Mouse (Mus musculus): ENCODE measurements at regions not wholly inside any gene's neighbourhood (a gene's known extent, or its start where the extent isn't known, plus 50 kb on each side); places are given as distances from the start of the nearest gene placed in this dataset.
A peak's percentile ranks its signal among the peaks of the same experiment; 100 is the strongest.

GRCm38 (mm10) chr1:193541934-193542580, 172.0 kb upstream of the Camk1g start:
- Histone ChIP-seq H3K36me3 (ENCODE audit: control insufficient read depth, insufficient read depth, low read length) (no peaks in the 10 kb centered on the region), H3K9me3 (ENCODE audit: control insufficient read depth, low read length) (no peaks in the 10 kb centered on the region), H3K9ac (ENCODE audit: low read length) (no peak overlapping the region), H3K4me3 (ENCODE audit: low read depth, low read length) (no peak overlapping the region), H3K27ac (replicated peaks; ENCODE audit: low read depth, low read length) (no peak overlapping the region), H3K27me3 (ENCODE audit: control insufficient read depth, insufficient read depth, low read length) (no peaks in the 10 kb centered on the region), H3K4me2 (ENCODE audit: low read depth, severe bottlenecking) (no peak overlapping the region), H3K4me1 (ENCODE audit: control insufficient read depth, insufficient read depth, low read length) (peaks cover 21% of the 10 kb centered on the region)
- WGBS: 27% methylated on average over 13 of the region's 13 CpGs
- ATAC-seq (ENCODE audit: insufficient number of reproducible peaks, low FRiP score, low TSS enrichment, low read depth) (no peak), DNase-seq (ENCODE audit: low spot score) (no peak)

DNA sequence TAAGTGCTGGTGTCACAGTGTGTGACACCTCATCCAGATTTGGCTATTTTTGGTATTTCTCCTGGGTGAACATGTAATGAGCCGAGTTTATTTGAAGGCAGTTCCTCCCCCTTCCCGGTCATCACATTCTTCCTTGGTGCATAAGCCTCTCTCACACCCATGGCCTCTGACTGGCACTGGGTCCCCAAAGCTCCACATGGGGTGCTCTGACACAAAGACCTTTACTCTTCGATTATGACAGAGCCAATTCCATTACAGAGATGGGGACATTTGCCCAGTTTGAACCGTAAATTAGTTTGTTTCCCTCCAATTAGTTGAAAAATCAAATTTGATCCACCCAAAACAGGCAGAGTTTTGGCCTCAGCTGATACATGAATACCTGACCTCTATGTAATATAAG, 171.2 kb upstream of the Camk1g start:
- Histone ChIP-seq H3K27ac (replicated peaks; ENCODE audit: low read depth, low read length) (no peak overlapping the region), H3K27me3 (ENCODE audit: control insufficient read depth, insufficient read depth, low read length) (no peaks in the 10 kb centered on the region), H3K4me1 (ENCODE audit: control insufficient read depth, insufficient read depth, low read length) (peaks cover 21% of the 10 kb centered on the region), H3K9me3 (ENCODE audit: control insufficient read depth, low read length) (no peaks in the 10 kb centered on the region), H3K4me2 (ENCODE audit: low read depth, severe bottlenecking) (no peak overlapping the region), H3K4me3 (ENCODE audit: low read depth, low read length) (no peak overlapping the region), H3K36me3 (ENCODE audit: control insufficient read depth, insufficient read depth, low read length) (no peaks in the 10 kb centered on the region), H3K9ac (ENCODE audit: low read length) (no peak overlapping the region)
- 84% methylated on average over 4 of the region's 4 CpGs for WGBS
- ATAC-seq (ENCODE audit: insufficient number of reproducible peaks, low FRiP score, low TSS enrichment, low read depth) (no peak), DNase-seq (ENCODE audit: low spot score) (no peak)

DNA sequence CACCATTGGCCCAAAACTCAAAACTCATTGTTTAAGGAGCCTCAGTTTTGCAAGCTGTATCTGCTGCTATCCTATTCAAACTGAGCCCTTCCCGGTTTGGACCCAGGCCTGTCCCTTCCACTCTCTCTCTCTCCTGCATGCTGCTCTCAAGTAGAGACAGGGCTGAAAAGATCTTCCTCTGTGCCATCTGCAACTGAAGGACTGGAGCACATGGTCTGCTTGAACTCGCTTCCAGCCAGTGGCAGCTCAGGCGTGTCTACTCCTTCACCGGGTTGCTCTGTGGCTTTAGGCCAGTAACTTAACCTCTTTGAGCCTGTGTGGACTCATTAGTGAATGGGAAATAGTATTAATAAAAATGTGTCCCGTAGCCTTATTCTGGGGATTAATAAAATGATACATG, 170.4 kb upstream of the Camk1g start:
- H3K27ac ChIP-seq (replicated peaks; ENCODE audit: low read depth, low read length): no peak overlapping the region
- H3K36me3 ChIP-seq (ENCODE audit: control insufficient read depth, insufficient read depth, low read length): no peaks in the 10 kb centered on the region
- no peaks in the 10 kb centered on the region for H3K27me3 ChIP-seq (ENCODE audit: control insufficient read depth, insufficient read depth, low read length)
- no peak overlapping the region for H3K9ac ChIP-seq (ENCODE audit: low read length)
- ATAC-seq (ENCODE audit: insufficient number of reproducible peaks, low FRiP score, low TSS enrichment, low read depth) (no peak), DNase-seq (ENCODE audit: low spot score) (no peak)
- H3K4me2 ChIP-seq (ENCODE audit: low read depth, severe bottlenecking): no peak overlapping the region
- no peak overlapping the region for H3K4me3 ChIP-seq (ENCODE audit: low read depth, low read length)
- no peaks in the 10 kb centered on the region for H3K9me3 ChIP-seq (ENCODE audit: control insufficient read depth, low read length)
- 78% methylated on average over 5 of the region's 5 CpGs for WGBS
- H3K4me1 ChIP-seq (ENCODE audit: control insufficient read depth, insufficient read depth, low read length): peaks cover 21% of the 10 kb centered on the region

- Histone ChIP-seq H3K27me3 (ENCODE audit: control insufficient read depth, insufficient read depth, low read length) (no peaks in the 10 kb centered on the region), H3K9me3 (ENCODE audit: control insufficient read depth, low read length) (no peaks in the 10 kb centered on the region), H3K4me3 (ENCODE audit: low read depth, low read length) (no peak overlapping the region), H3K9ac (ENCODE audit: low read length) (no peak overlapping the region), H3K27ac (replicated peaks; ENCODE audit: low read depth, low read length) (peak overlapping the region; percentile 73), H3K4me1 (ENCODE audit: control insufficient read depth, insufficient read depth, low read length) (peaks cover 21% of the 10 kb centered on the region), H3K36me3 (ENCODE audit: control insufficient read depth, insufficient read depth, low read length) (no peaks in the 10 kb centered on the region), H3K4me2 (ENCODE audit: low read depth, severe bottlenecking) (no peak overlapping the region)
- WGBS: 26% methylated on average over 6 of the region's 6 CpGs
- ATAC-seq (ENCODE audit: insufficient number of reproducible peaks, low FRiP score, low TSS enrichment, low read depth) (peak; percentile 46; the same call in 1 of the 2 replicates), DNase-seq (ENCODE audit: low spot score) (no peak)
Measured at GRCm38 (mm10) chr1:193539261-193539660, 169.2 kb upstream of the Camk1g start.

DNA sequence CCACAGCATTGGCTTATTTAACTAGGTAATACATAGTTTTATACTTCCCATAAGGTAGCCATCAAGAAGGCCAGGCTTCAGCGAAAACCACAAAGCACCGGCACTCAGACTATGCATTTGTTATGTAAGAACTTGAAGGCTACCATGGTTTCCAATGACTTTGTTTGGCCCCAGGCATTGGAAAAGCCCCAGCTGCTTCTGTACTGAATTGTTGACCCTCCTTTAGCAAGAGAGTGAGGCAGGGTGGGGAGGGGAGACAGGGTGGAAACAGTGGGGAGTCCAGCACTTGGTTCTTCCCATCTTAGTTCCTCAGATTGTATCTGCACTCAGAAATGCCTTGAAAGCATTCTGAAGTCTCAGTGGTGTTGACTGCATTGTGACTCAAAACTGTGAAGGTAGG, 168.3 kb upstream of the Camk1g start:
- 63% methylated on average over 2 of the region's 2 CpGs for WGBS
- no peak for ATAC-seq (ENCODE audit: insufficient number of reproducible peaks, low FRiP score, low TSS enrichment, low read depth)
- no peaks in the 10 kb centered on the region for H3K27me3 ChIP-seq (ENCODE audit: control insufficient read depth, insufficient read depth, low read length)
- no peaks in the 10 kb centered on the region for H3K36me3 ChIP-seq (ENCODE audit: control insufficient read depth, insufficient read depth, low read length)
- H3K4me1 ChIP-seq (ENCODE audit: control insufficient read depth, insufficient read depth, low read length): peaks cover 21% of the 10 kb centered on the region
- H3K27ac ChIP-seq (replicated peaks; ENCODE audit: low read depth, low read length): no peak overlapping the region
- H3K4me3 ChIP-seq (ENCODE audit: low read depth, low read length): no peak overlapping the region
- no peak for DNase-seq (ENCODE audit: low spot score)
- H3K9me3 ChIP-seq (ENCODE audit: control insufficient read depth, low read length): no peaks in the 10 kb centered on the region
- no peak overlapping the region for H3K9ac ChIP-seq (ENCODE audit: low read length)
- H3K4me2 ChIP-seq (ENCODE audit: low read depth, severe bottlenecking): no peak overlapping the region

- Histone ChIP-seq H3K9ac (ENCODE audit: low read length) (no peak overlapping the region), H3K27ac (replicated peaks; ENCODE audit: low read depth, low read length) (no peak overlapping the region), H3K36me3 (ENCODE audit: control insufficient read depth, insufficient read depth, low read length) (no peaks in the 10 kb centered on the region), H3K4me3 (ENCODE audit: low read depth, low read length) (no peak overlapping the region), H3K9me3 (ENCODE audit: control insufficient read depth, low read length) (no peaks in the 10 kb centered on the region), H3K4me1 (ENCODE audit: control insufficient read depth, insufficient read depth, low read length) (peaks cover 21% of the 10 kb centered on the region), H3K4me2 (ENCODE audit: low read depth, severe bottlenecking) (no peak overlapping the region), H3K27me3 (ENCODE audit: control insufficient read depth, insufficient read depth, low read length) (no peaks in the 10 kb centered on the region)
- no peak for ATAC-seq (ENCODE audit: insufficient number of reproducible peaks, low FRiP score, low TSS enrichment, low read depth)
- WGBS: 88% methylated on average over 5 of the region's 5 CpGs
- DNase-seq (ENCODE audit: low spot score): no peak
Measured at GRCm38 (mm10) chr1:193537616-193538015, 167.5 kb upstream of the Camk1g start.

DNA sequence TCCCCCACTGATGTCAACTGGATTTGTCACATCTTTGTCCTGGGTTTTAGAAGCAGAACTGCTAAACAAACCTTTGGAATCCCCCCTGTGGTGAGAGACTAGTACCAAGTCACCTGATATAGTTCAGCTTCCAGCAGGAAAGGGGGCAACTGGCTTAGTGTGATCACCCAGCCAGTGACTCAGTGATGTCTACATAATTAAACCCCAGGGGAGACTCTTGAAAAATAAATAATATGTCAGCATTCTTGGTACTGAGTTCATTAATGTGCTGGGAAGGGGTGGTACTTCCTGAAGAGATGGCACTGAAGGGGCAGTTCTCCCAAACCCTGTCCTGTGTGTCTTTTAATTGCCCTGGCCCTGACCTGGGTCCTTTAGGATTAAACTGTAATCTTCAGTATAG, 166.5 kb upstream of the Camk1g start:
- H3K9ac ChIP-seq (ENCODE audit: low read length): no peak overlapping the region
- no peak overlapping the region for H3K4me3 ChIP-seq (ENCODE audit: low read depth, low read length)
- H3K4me2 ChIP-seq (ENCODE audit: low read depth, severe bottlenecking): no peak overlapping the region
- no peaks in the 10 kb centered on the region for H3K9me3 ChIP-seq (ENCODE audit: control insufficient read depth, low read length)
- DNase-seq (ENCODE audit: low spot score) (no peak), ATAC-seq (ENCODE audit: insufficient number of reproducible peaks, low FRiP score, low TSS enrichment, low read depth) (no peak)
- no peak overlapping the region for H3K27ac ChIP-seq (replicated peaks; ENCODE audit: low read depth, low read length)
- no peaks in the 10 kb centered on the region for H3K27me3 ChIP-seq (ENCODE audit: control insufficient read depth, insufficient read depth, low read length)
- H3K36me3 ChIP-seq (ENCODE audit: control insufficient read depth, insufficient read depth, low read length): no peaks in the 10 kb centered on the region
- peaks cover 21% of the 10 kb centered on the region for H3K4me1 ChIP-seq (ENCODE audit: control insufficient read depth, insufficient read depth, low read length)

DNA sequence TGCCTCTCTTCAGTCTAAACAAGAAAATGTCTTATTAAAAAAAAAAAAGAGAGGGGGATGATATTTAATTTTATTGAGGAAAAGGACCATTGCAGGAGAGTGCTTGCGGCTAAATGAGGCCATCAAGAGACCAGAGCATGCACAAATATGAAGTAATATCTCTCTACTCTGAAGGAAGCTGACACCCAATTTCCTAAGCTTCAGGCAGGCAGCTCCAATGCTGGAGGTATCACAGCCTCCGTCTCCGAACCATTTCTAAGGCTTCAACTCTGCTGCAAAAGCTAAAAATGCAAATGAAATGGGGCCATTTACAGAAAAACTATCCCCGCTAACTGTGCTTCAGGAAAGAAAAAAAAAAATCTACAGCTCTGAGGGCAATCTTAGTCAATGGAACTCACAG, 164.4 kb upstream of the Camk1g start:
- no peak for ATAC-seq (ENCODE audit: insufficient number of reproducible peaks, low FRiP score, low TSS enrichment, low read depth)

DNA sequence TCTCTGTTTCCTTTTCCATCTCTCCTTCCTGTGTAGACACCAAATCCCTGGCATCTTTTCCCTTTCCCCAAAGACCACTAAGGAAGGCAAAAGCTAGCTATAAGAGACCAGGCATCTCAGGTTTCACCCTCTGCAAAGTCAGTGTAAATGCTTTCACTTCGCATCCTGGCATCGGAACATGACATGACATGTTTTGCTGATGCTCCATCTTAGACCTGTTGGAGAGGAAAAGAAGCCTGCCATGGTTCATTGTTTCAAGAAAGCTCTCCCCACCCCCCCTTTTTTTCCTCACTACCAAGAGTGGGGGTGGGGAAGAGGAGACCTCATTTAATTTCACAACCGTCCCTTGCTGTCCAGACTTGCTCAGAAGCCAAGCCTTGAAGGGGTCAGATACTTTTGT, 156.4 kb upstream of the Camk1g start:
- Histone ChIP-seq H3K4me1 (ENCODE audit: control insufficient read depth, insufficient read depth, low read length) (peaks cover 4% of the 10 kb centered on the region; the same call in 1 of the 2 replicates), H3K27ac (replicated peaks; ENCODE audit: low read depth, low read length) (no peak overlapping the region), H3K36me3 (ENCODE audit: control insufficient read depth, insufficient read depth, low read length) (no peaks in the 10 kb centered on the region), H3K4me3 (ENCODE audit: low read depth, low read length) (no peak overlapping the region), H3K4me2 (ENCODE audit: low read depth, severe bottlenecking) (no peak overlapping the region), H3K27me3 (ENCODE audit: control insufficient read depth, insufficient read depth, low read length) (no peaks in the 10 kb centered on the region), H3K9me3 (ENCODE audit: control insufficient read depth, low read length) (peaks cover 2% of the 10 kb centered on the region; the same call in 1 of the 2 replicates), H3K9ac (ENCODE audit: low read length) (no peak overlapping the region)
- 43% methylated on average over 3 of the region's 3 CpGs for WGBS
- DNase-seq (ENCODE audit: low spot score): no peak
- ATAC-seq (ENCODE audit: insufficient number of reproducible peaks, low FRiP score, low TSS enrichment, low read depth): no peak

More for the DNA sequence above, 164.4 kb upstream of the Camk1g start:
- Histone ChIP-seq H3K4me2 (ENCODE audit: low read depth, severe bottlenecking) (no peak overlapping the region), H3K9me3 (ENCODE audit: control insufficient read depth, low read length) (no peaks in the 10 kb centered on the region), H3K4me3 (ENCODE audit: low read depth, low read length) (no peak overlapping the region), H3K4me1 (ENCODE audit: control insufficient read depth, insufficient read depth, low read length) (peaks cover 13% of the 10 kb centered on the region), H3K27me3 (ENCODE audit: control insufficient read depth, insufficient read depth, low read length) (no peaks in the 10 kb centered on the region), H3K27ac (replicated peaks; ENCODE audit: low read depth, low read length) (no peak overlapping the region), H3K36me3 (ENCODE audit: control insufficient read depth, insufficient read depth, low read length) (no peaks in the 10 kb centered on the region), H3K9ac (ENCODE audit: low read length) (no peak overlapping the region)
- no peak for DNase-seq (ENCODE audit: low spot score)
- 88% methylated on average over 4 of the region's 4 CpGs for WGBS
